Mouse (Mus musculus): ENCODE measurements around the gene Fut7.

DNA sequence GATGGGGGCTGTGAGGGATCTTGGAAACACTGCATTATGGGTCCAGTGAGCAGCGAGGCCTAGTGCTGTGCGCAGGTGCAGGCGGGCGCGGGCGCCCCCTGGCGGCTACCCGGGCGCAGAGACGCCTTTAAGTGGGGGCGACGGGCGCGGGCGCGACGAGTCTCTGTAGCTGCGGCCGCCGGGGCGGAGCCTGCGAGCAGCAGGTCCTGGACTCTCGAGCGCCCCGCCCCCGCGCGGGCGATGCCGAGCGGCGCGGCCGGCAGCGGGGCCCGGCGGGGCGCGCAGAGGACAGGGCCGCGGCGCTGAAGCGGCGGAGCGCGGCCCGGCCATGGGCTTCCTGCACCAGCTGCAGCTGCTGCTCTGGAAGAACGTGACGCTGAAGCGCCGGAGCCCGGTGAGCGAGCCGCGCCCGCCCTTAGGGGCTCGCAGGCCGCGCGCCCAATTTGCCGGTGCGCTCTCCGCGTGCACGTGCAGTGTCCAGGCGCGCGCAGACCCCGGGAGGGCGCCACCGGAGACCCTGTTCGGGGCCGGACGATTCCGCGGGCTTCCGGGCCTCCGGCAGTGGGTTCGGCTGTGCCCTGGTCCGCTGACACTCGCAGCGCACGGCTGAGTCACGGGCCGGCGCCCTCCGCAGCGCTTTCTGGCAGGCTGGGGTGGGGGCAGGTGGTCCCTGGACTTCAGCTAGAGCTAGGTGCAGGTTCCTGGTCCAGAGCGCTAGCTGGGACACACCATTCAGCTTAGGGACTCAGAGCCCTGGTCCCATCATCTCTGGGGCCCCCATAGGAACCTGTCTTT lies 5.6 kb downstream of the Fut7 start, which contains the start of gene Abca2:
- TF ChIP-seq EP300 (IDR thresholded peaks at IDR 0.05; ENCODE audit: low read depth in 1 of 2, low read length in 2 of 2) (no peak), UBTF (IDR thresholded peaks at IDR 0.05; ENCODE audit: borderline replicate concordance, insufficient read depth, low read depth, low read length) (0 out of 2 replicates have a peak, but pooled peaks have one; percentile 59), MAX (IDR thresholded peaks at IDR 0.05; ENCODE audit: low read length) (peak; percentile 53; the same call in 1 of the 2 replicates), MAFK (IDR thresholded peaks at IDR 0.05; ENCODE audit: borderline replicate concordance, low read depth, low read length) (no peak), ZKSCAN1 (IDR thresholded peaks at IDR 0.05; ENCODE audit: low read depth, low read length) (no peak), CHD1 (IDR thresholded peaks at IDR 0.05; ENCODE audit: low read depth, low read length) (no peak), CTCF (IDR thresholded peaks at IDR 0.05 in 2 of 3, conservative IDR thresholded peaks at IDR 0.05 in 1 of 3; ENCODE audit: control insufficient read depth in 1 of 3, insufficient read depth in 1 of 3, low read depth in 2 of 3, low read length in 3 of 3, poor library complexity in 1 of 3, severe bottlenecking in 1 of 3) (peak in 2 of 3 experiments; percentile 70 to 99), GABPA (IDR thresholded peaks at IDR 0.05; ENCODE audit: low read depth, low read length) (no peak), POLR2AphosphoS2 (IDR thresholded peaks at IDR 0.05; ENCODE audit: low read length) (no peak)
